Mouse (Mus musculus) megakaryocyte, embryonic 14.5 days (primary cell): ENCODE data around the gene Apoe.

ENCODE experiments used
- FLI1 ChIP-seq: IDR thresholded peaks from 2 replicates; pipeline ENCODE4 v1.6.1; 2012; ENCODE audit warnings: low read length, inconsistent platforms, mixed read lengths
- GATA1 ChIP-seq: IDR thresholded peaks from 3 replicates; pipeline ENCODE4 v1.6.1; 2012; ENCODE audit warnings: mixed read lengths, low read length, inconsistent platforms, borderline replicate concordance

DNA sequence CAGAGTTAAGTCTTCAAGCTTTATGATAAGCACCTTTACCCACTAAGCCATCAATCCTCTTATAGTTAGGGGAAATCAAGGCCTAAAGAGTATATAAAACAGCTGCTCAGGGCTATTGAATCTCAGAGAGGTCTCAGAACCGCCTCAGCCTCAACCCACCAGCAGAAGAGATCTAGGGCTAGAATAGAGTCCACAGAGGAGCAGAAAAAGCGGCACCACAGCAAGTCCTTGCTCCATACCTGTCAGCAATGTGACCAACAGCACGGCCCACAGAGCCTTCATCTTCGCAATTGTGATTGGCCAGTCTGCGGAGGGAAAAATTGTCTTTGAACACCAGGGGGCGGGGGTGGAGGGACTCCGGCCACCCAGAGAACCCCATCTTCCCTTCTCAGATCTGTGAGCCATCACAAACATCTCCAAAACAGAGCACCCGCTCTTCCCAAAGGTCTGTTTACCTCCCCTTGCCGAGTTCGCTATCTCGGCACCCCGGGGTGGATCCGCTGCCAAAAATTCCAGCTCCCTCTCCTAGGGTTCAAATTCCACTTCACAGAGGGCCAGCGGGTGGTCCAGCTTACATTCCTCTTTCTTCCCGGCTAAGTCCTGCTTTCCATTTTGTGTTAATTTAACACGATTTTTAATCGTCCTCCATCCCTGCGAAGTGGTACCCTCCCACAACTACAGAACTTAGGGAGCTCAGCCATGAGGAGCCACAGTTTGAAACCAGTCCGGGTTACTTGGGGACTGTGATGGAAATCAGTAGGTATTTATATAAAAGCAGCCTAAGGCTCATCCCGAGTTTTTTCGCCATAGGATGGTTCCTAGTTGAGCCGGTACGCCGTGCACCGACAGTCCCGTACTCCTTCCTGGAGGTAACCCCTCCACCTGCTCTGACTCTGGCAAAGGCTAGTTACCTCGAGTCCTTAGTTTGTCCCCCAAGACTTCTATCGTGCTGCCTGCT, 760 bp downstream of the Apoe start:
- TF ChIP-seq FLI1, result no peak
- TF ChIP-seq GATA1, result no peak
